Mouse (Mus musculus) olfactory bulb, adult 2 months (tissue): ENCODE data around the gene Ctnna3. TPM values are rescaled to one million over a fixed set of nuclear protein-coding genes. Genes with fewer than 3 reads are reported as not detected.
"Not testable (repeated sequence)": the region's sequence is repeated elsewhere in the genome, so short reads cannot be mapped to it uniquely, and the experiment has no call there.

Source experiments
- H3K27ac ChIP-seq: fragments of 200-500 bp; 2 replicates; pipeline ENCODE4 v1.5.1; 2012; ENCODE audit warnings: low read depth, low read length; ENCODE audit not compliant: insufficient read depth
- H3K4me1 ChIP-seq: fragments of 200-500 bp; 2 replicates; pipeline ENCODE4 v1.6.1; 2012; ENCODE audit warnings: low read length; ENCODE audit not compliant: control insufficient read depth, insufficient read depth
- H3K4me3 ChIP-seq: fragments of 200-500 bp; 2 replicates; pipeline ENCODE4 v1.5.1; 2012; ENCODE audit warnings: mild to moderate bottlenecking, low read depth, low read length, moderate library complexity; ENCODE audit not compliant: insufficient read depth
- CTCF ChIP-seq: fragments of 200-500 bp; IDR thresholded peaks from 2 replicates; pipeline ENCODE4 v1.5.1; 2012; ENCODE audit warnings: low read depth, mild to moderate bottlenecking, low read length, moderate library complexity; ENCODE audit not compliant: insufficient read depth
- POLR2A ChIP-seq: fragments of 200-500 bp; IDR thresholded peaks from 2 replicates; pipeline ENCODE4 v1.6.1; 2012; ENCODE audit warnings: mild to moderate bottlenecking, low read depth, low read length, moderate library complexity; ENCODE audit not compliant: insufficient read depth
- WGBS: fragments of 180-500 bp; shearing (Covaris S2); methylation state at CpG from one replicate; pipeline ENCODE4 v1.1.7; 2018; 5-methylcytosine and 5-hydroxymethylcytosine counted together
- polyA plus RNA-seq: library from polyadenylated mRNA; stranded (reverse); fragments of >200 nt; gene quantifications from 2 replicates; pipeline ENCODE4 v1.2.4, GENCODE M21; 2012; ENCODE audit warnings: low replicate concordance; ENCODE audit not compliant: missing spikeins, insufficient read depth, insufficient read length

The Ctnna3 gene
- polyA plus RNA-seq, 1 experiment, result not detected

- Histone ChIP-seq H3K27ac (no peak overlapping the region), H3K4me1 (0 out of 2 replicates have a peak, but pooled peaks cover 2% of the 10 kb centered on the region), H3K4me3 (no peak overlapping the region)
- WGBS, result 65% methylated on average over 13 of the region's 13 CpGs
- no peak for TF ChIP-seq POLR2A
- no peak for TF ChIP-seq CTCF
Measured at GRCm38 (mm10) chr10:64181696-64182095, 751.8 kb downstream of the Ctnna3 start.

- Histone ChIP-seq H3K27ac (no peak overlapping the region), H3K4me3 (no peak overlapping the region), H3K4me1 (0 out of 2 replicates have a peak, but pooled peaks cover 2% of the 10 kb centered on the region)
- TF ChIP-seq POLR2A, result no peak
- TF ChIP-seq CTCF, result no peak
- 92% methylated on average over 4 of the region's 4 CpGs for WGBS
Measured at GRCm38 (mm10) chr10:64182731-64183130, 752.8 kb downstream of the Ctnna3 start.

- Histone ChIP-seq H3K27ac (no peak overlapping the region), H3K4me3 (no peak overlapping the region), H3K4me1 (no peaks in the 10 kb centered on the region)
- WGBS, result 92% methylated on average over 3 of the region's 3 CpGs
- no peak for TF ChIP-seq POLR2A
- no peak for TF ChIP-seq CTCF
Measured at GRCm38 (mm10) chr10:64188046-64188445, 758.1 kb downstream of the Ctnna3 start.

GRCm38 (mm10) chr10:64197584-64197983 is 767.7 kb downstream of the Ctnna3 start:
- no peaks in the 10 kb centered on the region for H3K4me1 ChIP-seq
- H3K27ac ChIP-seq, result no peak overlapping the region
- no peak for TF ChIP-seq POLR2A
- TF ChIP-seq CTCF, result no peak
- WGBS, result 95% methylated on average over 1 of the region's 1 CpGs
- no peak overlapping the region for H3K4me3 ChIP-seq

GRCm38 (mm10) chr10:64215632-64216031 is 785.7 kb downstream of the Ctnna3 start:
- 89% methylated on average over 3 of the region's 3 CpGs for WGBS

GRCm38 (mm10) chr10:64223023-64223422 is 793.1 kb downstream of the Ctnna3 start:
- no peak for TF ChIP-seq POLR2A
- TF ChIP-seq CTCF, result no peak
- no peak overlapping the region for H3K4me3 ChIP-seq
- H3K27ac ChIP-seq, result no peak overlapping the region
- H3K4me1 ChIP-seq, result no peaks in the 10 kb centered on the region
- WGBS, result 61% methylated on average over 3 of the region's 3 CpGs

More at GRCm38 (mm10) chr10:64215632-64216031, 785.7 kb downstream of the Ctnna3 start:
- TF ChIP-seq CTCF (no peak), POLR2A (no peak)
- Histone ChIP-seq H3K4me3 (no peak overlapping the region), H3K27ac (no peak overlapping the region), H3K4me1 (no peaks in the 10 kb centered on the region)

- no peak for TF ChIP-seq CTCF
- no peak for TF ChIP-seq POLR2A
- Histone ChIP-seq H3K27ac (no peak overlapping the region), H3K4me1 (no peaks in the 10 kb centered on the region), H3K4me3 (no peak overlapping the region)
- 94% methylated on average over 9 of the region's 9 CpGs for WGBS
Measured at GRCm38 (mm10) chr10:64224007-64224406, 794.1 kb downstream of the Ctnna3 start.

- H3K4me1 ChIP-seq, result no peaks in the 10 kb centered on the region
- no peak for TF ChIP-seq POLR2A
- no peak overlapping the region for H3K4me3 ChIP-seq
- 99% methylated on average over 6 of the region's 6 CpGs for WGBS
- H3K27ac ChIP-seq, result no peak overlapping the region
Measured at GRCm38 (mm10) chr10:64224424-64224823, 794.5 kb downstream of the Ctnna3 start.

- not testable (repeated sequence) for H3K4me1 ChIP-seq, H3K4me3 ChIP-seq, H3K27ac ChIP-seq
Measured at GRCm38 (mm10) chr10:64225826-64226225, 795.9 kb downstream of the Ctnna3 start.

GRCm38 (mm10) chr10:64243421-64243820 is 813.5 kb downstream of the Ctnna3 start:
- Histone ChIP-seq H3K4me3 (no peak overlapping the region), H3K4me1 (no peaks in the 10 kb centered on the region), H3K27ac (no peak overlapping the region)
- 95% methylated on average over 4 of the region's 4 CpGs for WGBS
- TF ChIP-seq POLR2A (no peak), CTCF (no peak)

- TF ChIP-seq CTCF, result no peak
- TF ChIP-seq POLR2A, result no peak
Measured at GRCm38 (mm10) chr10:64268156-64268555, 838.3 kb downstream of the Ctnna3 start.

More at GRCm38 (mm10) chr10:64268156-64268555, 838.3 kb downstream of the Ctnna3 start:
- H3K27ac ChIP-seq, result no peak overlapping the region
- H3K4me3 ChIP-seq, result no peak overlapping the region
- H3K4me1 ChIP-seq, result no peaks in the 10 kb centered on the region
- WGBS, result 77% methylated on average over 4 of the region's 4 CpGs
